Mouse (Mus musculus) heart, adult 2 months (tissue): ENCODE measurements around the gene Golga4. TPM values are rescaled to one million over a fixed set of nuclear protein-coding genes. Genes with fewer than 3 reads are reported as not detected.

ENCODE experiments used
- DNase-seq, 2 experiments: peaks; one replicate each; pipeline ENCODE4 v3.0.0; 2021
- H3K27ac ChIP-seq: fragments of 200-600 bp; 2 replicates; pipeline ENCODE4 v1.8.1; 2022
- H3K27me3 ChIP-seq: fragments of 200-500 bp; 2 replicates; pipeline ENCODE4 v1.6.1; 2012; ENCODE audit warnings: mild to moderate bottlenecking, low read length, inconsistent platforms, mixed read lengths; ENCODE audit not compliant: control insufficient read depth, insufficient read depth
- H3K36me3 ChIP-seq: fragments of 200-500 bp; 2 replicates; pipeline ENCODE4 v1.6.1; 2012; ENCODE audit warnings: low read length, inconsistent platforms; ENCODE audit not compliant: control insufficient read depth, insufficient read depth
- H3K4me1 ChIP-seq: fragments of 200-500 bp; 2 replicates; pipeline ENCODE4 v1.6.1; 2011; ENCODE audit warnings: low read length; ENCODE audit not compliant: control insufficient read depth, insufficient read depth
- H3K4me3 ChIP-seq: fragments of 200-600 bp; 2 replicates; pipeline ENCODE4 v1.8.1; 2022
- H3K79me2 ChIP-seq: fragments of 200-500 bp; replicated peaks from 2 replicates; pipeline ENCODE4 v1.6.1; 2012; ENCODE audit warnings: mild to moderate bottlenecking, inconsistent platforms, low read length, moderate library complexity, mixed read lengths; ENCODE audit not compliant: control insufficient read depth, insufficient read depth
- H3K9ac ChIP-seq: fragments of 200-500 bp; 2 replicates; pipeline ENCODE4 v1.6.1; 2012; ENCODE audit warnings: low read depth, mild to moderate bottlenecking, control low read depth, inconsistent platforms, low read length, mixed read lengths
- CTCF ChIP-seq: fragments of 200-600 bp; IDR thresholded peaks from 2 replicates; pipeline ENCODE4 v1.8.1; 2022; ENCODE audit warnings: antibody characterized with exemption, mild to moderate bottlenecking, moderate library complexity
- EP300 ChIP-seq: fragments of 200-500 bp; IDR thresholded peaks from 2 replicates; pipeline ENCODE4 v1.6.1; 2011; ENCODE audit warnings: low read depth, low read length, control low read depth; ENCODE audit not compliant: insufficient read depth
- POLR2A ChIP-seq: fragments of 200-500 bp; IDR thresholded peaks from 2 replicates; pipeline ENCODE4 v1.6.1; 2011; ENCODE audit warnings: mild to moderate bottlenecking, low read depth, low read length, control low read depth; ENCODE audit not compliant: insufficient read depth
- WGBS: fragments of 180-500 bp; shearing (Covaris S2); methylation state at CpG from one replicate; pipeline ENCODE4 v1.1.7; 2018; 5-methylcytosine and 5-hydroxymethylcytosine counted together
- intact Hi-C: fragments of 180-260 bp; cut with DNase I; formaldehyde crosslinking; loops from one replicate; pipeline ENCODE4 v1.15.1; 2025
- long read RNA-seq: library from polyadenylated mRNA; stranded (forward); transcript quantifications from one replicate; pipeline ENCODE4 v2.0.0, GENCODE M21; 2021
- polyA plus RNA-seq: library from polyadenylated mRNA; depleted of rRNA; stranded (reverse); fragments of >200 nt; gene quantifications from 2 replicates; pipeline ENCODE4 v1.2.3, GENCODE M21; 2012; rRNA removed
- total RNA-seq, 2 experiments: library from RNA; stranded (reverse); gene quantifications; 2 replicates each; pipeline ENCODE4 v1.2.3; 2021

Gene Golga4
- total RNA-seq (100 to 1,000 TPM; 350 to 420 TPM), polyA plus RNA-seq (34.4 and 62.8 TPM in 2 replicates)
- long read RNA-seq, full-length matches to known transcripts = 3 of 91 reads
- long read RNA-seq, partial matches to known transcripts = 41 of 91 reads
- long read RNA-seq, other reads (novel, unspliced or antisense) = 47 of 91 reads

DNA sequence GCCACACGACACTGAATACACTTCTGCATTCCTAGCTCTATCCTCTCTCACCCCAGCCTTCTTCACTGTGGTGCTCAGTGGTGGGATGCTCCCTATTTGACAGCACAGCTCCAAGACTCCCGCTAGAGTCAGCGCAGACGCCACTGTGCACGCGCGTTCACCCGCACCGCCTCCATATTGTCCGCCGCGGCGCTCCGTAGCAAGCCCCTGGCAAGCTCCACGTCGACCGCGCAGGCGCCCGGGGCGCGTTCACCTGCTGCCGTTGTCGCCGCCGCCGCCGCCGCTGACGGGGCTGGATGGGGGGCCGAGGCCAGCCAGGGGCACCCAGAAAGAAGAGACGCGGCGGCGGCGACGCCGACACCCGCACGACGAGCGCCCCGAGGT is at the start of gene Golga4:
Gene Golga4 (plus strand): TSS at position 248 of the 384 bp plus-strand sequence.
- H3K79me2 ChIP-seq = peaks cover 9% of the 10 kb centered on the region
- intact Hi-C loops = no loop called here
- peak; percentile 93 to 96 for DNase-seq
- H3K4me1 ChIP-seq = peaks cover 11% of the 10 kb centered on the region
- WGBS = 0% methylated on average over 42 of the region's 43 CpGs
- peak within 1 kb of the TSS; percentile 94 for H3K27ac ChIP-seq
- TF ChIP-seq POLR2A (0 out of 2 replicates have a peak, but pooled peaks have one; percentile 10), CTCF (no peak), EP300 (0 out of 2 replicates have a peak, but pooled peaks have one; percentile 11)
- no peaks in the 10 kb centered on the region for H3K27me3 ChIP-seq
- peak within 1 kb of the TSS; percentile 92 for H3K9ac ChIP-seq
- H3K4me3 ChIP-seq = peak within 1 kb of the TSS; percentile 97
- H3K36me3 ChIP-seq = peaks cover 5% of the 10 kb centered on the region

DNA sequence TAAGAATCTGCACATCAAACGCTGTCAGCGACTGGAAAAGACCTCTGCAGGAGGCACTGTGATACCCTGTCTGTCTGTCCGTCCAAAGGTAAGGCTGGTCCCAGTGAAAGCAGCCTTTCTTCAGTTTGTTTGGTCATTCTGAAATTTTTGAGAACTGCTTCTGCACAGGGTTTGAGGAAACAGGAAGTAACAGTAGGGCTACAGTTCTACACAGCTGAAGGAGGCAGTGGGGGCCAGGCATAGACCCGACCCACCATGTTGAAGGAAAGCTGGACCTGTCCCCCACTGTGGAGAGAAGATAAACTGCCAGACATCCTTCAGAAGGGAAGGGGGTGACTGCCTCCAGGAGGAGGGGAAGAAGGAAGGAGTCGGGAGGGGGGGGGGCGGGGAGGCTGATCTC is 49.7 kb upstream of the Golga4 start:
- H3K79me2 ChIP-seq = no peaks in the 10 kb centered on the region
- WGBS = 39% methylated on average over 6 of the region's 6 CpGs

DNA sequence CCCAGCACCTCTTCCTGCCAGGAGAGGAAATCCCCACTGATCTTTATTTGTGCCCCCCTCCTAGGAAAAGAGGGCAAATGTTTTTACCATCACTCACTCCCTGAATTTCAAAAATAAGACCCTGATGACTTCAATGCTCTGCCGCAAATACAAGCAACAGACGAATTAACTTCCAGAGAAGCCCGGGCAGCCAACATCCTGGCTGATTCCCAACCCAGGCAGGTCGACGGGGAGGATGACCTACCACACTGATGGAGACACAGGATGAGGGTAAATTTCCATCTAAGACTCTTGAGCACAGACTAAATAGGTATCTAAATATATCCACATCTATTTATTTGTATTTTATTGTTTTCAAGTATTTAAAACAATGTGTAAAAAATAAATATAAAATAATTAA is 48.0 kb upstream of the Golga4 start:
- no peak overlapping the region for H3K9ac ChIP-seq
- H3K27ac ChIP-seq = no peak overlapping the region
- H3K79me2 ChIP-seq = no peaks in the 10 kb centered on the region
- no peak for DNase-seq
- intact Hi-C loops = no loop called here
- H3K4me1 ChIP-seq = peaks cover 2% of the 10 kb centered on the region; the same call in 1 of the 2 replicates
- H3K4me3 ChIP-seq = no peak overlapping the region
- no peaks in the 10 kb centered on the region for H3K36me3 ChIP-seq
- peaks cover 2% of the 10 kb centered on the region; the same call in 1 of the 2 replicates for H3K27me3 ChIP-seq
- TF ChIP-seq POLR2A (no peak), CTCF (no peak), EP300 (no peak)
- WGBS = 10% methylated on average over 5 of the region's 5 CpGs

More for the DNA sequence above, 49.7 kb upstream of the Golga4 start:
- Histone ChIP-seq H3K27me3 (peaks cover 2% of the 10 kb centered on the region; the same call in 1 of the 2 replicates), H3K4me3 (no peak overlapping the region), H3K27ac (no peak overlapping the region), H3K4me1 (peaks cover 2% of the 10 kb centered on the region; the same call in 1 of the 2 replicates), H3K36me3 (no peaks in the 10 kb centered on the region), H3K9ac (no peak overlapping the region)
- TF ChIP-seq EP300 (no peak), POLR2A (no peak), CTCF (no peak)
- intact Hi-C loops = no loop called here
- no peak for DNase-seq

DNA sequence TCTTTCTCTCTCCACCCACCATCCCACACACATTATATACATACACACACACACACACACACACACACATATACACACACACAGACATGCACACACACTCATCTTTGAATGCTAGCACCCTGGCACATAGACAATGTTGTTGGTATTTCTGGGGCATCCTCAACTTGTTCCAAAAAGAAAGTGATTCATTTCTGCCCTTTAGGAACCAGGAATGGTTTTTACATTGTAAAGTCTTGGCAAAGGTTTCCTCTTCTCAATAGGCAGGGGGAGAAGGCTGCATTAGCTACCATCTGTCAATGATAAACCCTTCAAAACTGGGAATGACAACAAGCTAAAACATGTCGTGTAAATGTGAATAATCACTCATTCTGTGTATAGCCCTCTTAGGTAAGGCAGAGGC is 42.0 kb upstream of the Golga4 start:
- intact Hi-C loops = no loop called here
- H3K27ac ChIP-seq = no peak overlapping the region
- TF ChIP-seq POLR2A (no peak), EP300 (no peak), CTCF (no peak)
- H3K79me2 ChIP-seq = no peaks in the 10 kb centered on the region
- H3K4me3 ChIP-seq = no peak overlapping the region
- no peaks in the 10 kb centered on the region for H3K36me3 ChIP-seq
- no peak for DNase-seq
- 43% methylated on average over 1 of the region's 1 CpGs for WGBS
- H3K4me1 ChIP-seq = no peaks in the 10 kb centered on the region
- H3K27me3 ChIP-seq = peaks cover 2% of the 10 kb centered on the region
- H3K9ac ChIP-seq = no peak overlapping the region

DNA sequence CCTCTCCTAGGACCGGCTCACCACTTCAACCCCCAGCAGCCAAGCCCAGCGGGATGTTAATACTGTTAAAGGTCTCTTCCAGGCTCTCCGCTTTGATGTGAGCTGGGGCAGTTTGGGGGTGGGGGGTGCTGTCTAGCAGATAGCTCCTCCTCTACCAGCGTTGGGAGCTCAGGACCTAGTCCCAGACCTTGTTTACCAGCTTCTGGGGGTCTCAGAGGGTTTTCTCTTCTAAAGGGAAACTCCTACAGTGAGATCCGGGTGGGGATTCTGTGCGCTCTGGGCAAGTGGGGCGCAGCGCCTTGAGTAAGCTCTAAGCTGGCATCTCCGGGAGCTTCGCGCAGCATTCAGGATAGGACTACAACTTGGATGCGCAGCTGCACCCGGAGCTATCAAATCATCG is 37.8 kb upstream of the Golga4 start:
- no peaks in the 10 kb centered on the region for H3K79me2 ChIP-seq
- intact Hi-C loops = no loop called here
- H3K4me1 ChIP-seq = no peaks in the 10 kb centered on the region
- H3K36me3 ChIP-seq = no peaks in the 10 kb centered on the region
- TF ChIP-seq CTCF (no peak), EP300 (no peak)
- WGBS = 7% methylated on average over 14 of the region's 14 CpGs
- DNase-seq = no peak
- H3K9ac ChIP-seq = no peak overlapping the region
- H3K27me3 ChIP-seq = peaks cover 6% of the 10 kb centered on the region
- no peak overlapping the region for H3K27ac ChIP-seq
- H3K4me3 ChIP-seq = no peak overlapping the region

DNA sequence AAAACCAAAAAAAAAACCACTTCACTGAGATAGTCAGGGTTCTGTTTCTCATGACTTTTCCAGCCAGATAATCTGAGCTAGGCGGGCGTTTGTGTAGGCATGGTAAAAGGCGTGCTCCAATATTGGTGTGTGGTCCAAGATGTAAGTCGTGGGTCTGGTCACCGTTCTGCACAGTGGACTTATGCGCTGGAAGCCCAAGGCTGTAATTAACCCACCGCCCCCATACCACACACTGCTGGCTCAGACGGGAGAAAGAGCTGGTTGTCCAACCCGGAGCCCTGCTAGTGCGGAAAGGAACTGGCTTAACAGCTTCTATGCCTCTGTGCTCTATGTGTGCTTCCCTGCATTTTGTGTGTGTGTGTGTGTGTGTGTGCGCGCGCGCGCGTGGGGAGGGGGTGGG is 36.8 kb upstream of the Golga4 start:
- Histone ChIP-seq H3K27me3 (peaks cover 6% of the 10 kb centered on the region), H3K79me2 (no peaks in the 10 kb centered on the region), H3K4me1 (no peaks in the 10 kb centered on the region), H3K9ac (no peak overlapping the region), H3K36me3 (no peaks in the 10 kb centered on the region), H3K4me3 (no peak overlapping the region), H3K27ac (no peak overlapping the region)
- no peak for DNase-seq
- WGBS = 16% methylated on average over 16 of the region's 16 CpGs
- no peak for TF ChIP-seq POLR2A
- no peak for TF ChIP-seq CTCF
- TF ChIP-seq EP300 = no peak
- intact Hi-C loops = no loop called here

DNA sequence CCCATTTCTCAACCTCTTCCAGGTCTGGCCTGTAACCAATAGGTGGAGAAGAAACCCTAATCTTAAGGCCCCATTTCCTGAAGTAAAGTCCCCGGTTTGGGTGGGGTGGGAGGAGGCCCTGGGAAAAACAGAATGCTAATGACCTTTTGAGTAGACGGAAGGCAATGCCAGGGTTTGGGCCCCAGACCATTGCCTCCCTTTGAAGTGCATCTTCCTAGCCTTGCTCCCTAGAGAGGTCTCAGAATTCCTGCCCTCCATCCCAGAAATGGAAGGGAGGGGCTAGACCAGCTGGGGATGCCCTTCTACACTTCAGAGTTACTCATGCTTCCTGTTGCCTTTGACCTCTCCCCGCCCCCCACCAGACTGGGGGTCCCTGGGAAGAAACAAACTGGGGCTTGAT is 34.8 kb upstream of the Golga4 start:
- Histone ChIP-seq H3K27me3 (peaks cover 10% of the 10 kb centered on the region), H3K79me2 (no peaks in the 10 kb centered on the region), H3K9ac (no peak overlapping the region), H3K36me3 (no peaks in the 10 kb centered on the region), H3K27ac (no peak overlapping the region), H3K4me1 (no peaks in the 10 kb centered on the region), H3K4me3 (no peak overlapping the region)
- TF ChIP-seq POLR2A = no peak
- no peak for TF ChIP-seq CTCF
- no peak for TF ChIP-seq EP300
- DNase-seq = no peak
- 29% methylated on average over 3 of the region's 3 CpGs for WGBS
- intact Hi-C loops = no loop called here
